In genomic region chr12:106311320-106311825, GRCm38 (mm10) we compare ENCODE assay signal across 8 mouse cellular contexts.
DNase-seq lines count a peak whose midpoint lies in the region; ATAC-seq and TF ChIP-seq lines count a peak whose summit lies in the region.

No protein-coding gene starts in this region.

- peaks cover 20% of the 10 kb centered on the region for H3K4me1 ChIP-seq in embryonic facial prominence, embryonic 13.5 days
- peaks cover 4% of the 10 kb centered on the region; the same call in 1 of the 2 replicates for H3K4me1 ChIP-seq in midbrain, postnatal 0 days (ENCODE audit: insufficient read depth, low read length)
- no peaks in the 10 kb centered on the region for H3K4me1 ChIP-seq in cerebellum, adult 2 months (ENCODE audit: control insufficient read depth, insufficient read depth, low read length)

- H3K4me3 ChIP-seq in layer of hippocampus, adult 2 months = no peak overlapping the region; the same call in 1 of the 2 replicates
- peak overlapping the region; percentile 54 for H3K4me3 ChIP-seq in embryonic facial prominence, embryonic 13.5 days
- peak overlapping the region; percentile 42 for H3K4me3 ChIP-seq in midbrain, postnatal 0 days (ENCODE audit: low read depth, low read length)
- no peak overlapping the region for H3K4me3 ChIP-seq in cerebellum, adult 2 months (replicated peaks; ENCODE audit: insufficient read depth, low read depth, low read length)

- WGBS in embryonic facial prominence, embryonic 13.5 days = 36% methylated on average over 7 of the region's 7 CpGs
- 37% methylated on average over 7 of the region's 7 CpGs for WGBS in midbrain, postnatal 0 days
- 45% methylated on average over 7 of the region's 7 CpGs for WGBS in cerebellum, adult 2 months

- no peaks in the 10 kb centered on the region for H3K36me3 ChIP-seq in embryonic facial prominence, embryonic 13.5 days
- H3K36me3 ChIP-seq in midbrain, postnatal 0 days (ENCODE audit: insufficient read depth, low read length) = no peaks in the 10 kb centered on the region

- DNase-seq in layer of hippocampus, adult 2 months (ENCODE audit: low spot score in 2 of 2) = no peak
- no peak for DNase-seq in layer of hippocampus, postnatal 10 days (ENCODE audit: low spot score in 2 of 2)
- DNase-seq in midbrain, postnatal 0 days (ENCODE audit: low spot score) = no peak
- DNase-seq in cerebellum, adult 2 months = no peak
- DNase-seq in frontal cortex, postnatal 10 days (ENCODE audit: low spot score in 2 of 2) = no peak

- H3K9me3 ChIP-seq in embryonic facial prominence, embryonic 13.5 days = no peaks in the 10 kb centered on the region
- H3K9me3 ChIP-seq in midbrain, postnatal 0 days (ENCODE audit: low read length) = no peaks in the 10 kb centered on the region

- no peak for TF ChIP-seq POLR2A in cerebellum, adult 2 months (IDR thresholded peaks at IDR 0.05; ENCODE audit: borderline replicate concordance, insufficient read depth, low read length)

- peaks cover 30% of the 10 kb centered on the region; the same call in 1 of the 2 replicates for H3K27me3 ChIP-seq in embryonic facial prominence, embryonic 13.5 days
- H3K27me3 ChIP-seq in midbrain, postnatal 0 days (ENCODE audit: insufficient read depth, low read length) = peaks cover 10% of the 10 kb centered on the region
- no peaks in the 10 kb centered on the region; the same call in 1 of the 2 replicates for H3K27me3 ChIP-seq in cerebellum, adult 2 months (ENCODE audit: control insufficient read depth, insufficient read depth, low read length)

- no peak for TF ChIP-seq CTCF in layer of hippocampus, adult 2 months (conservative IDR thresholded peaks at IDR 0.05)
- TF ChIP-seq CTCF in midbrain, postnatal 0 days (IDR thresholded peaks at IDR 0.05) = no peak
- no peak for TF ChIP-seq CTCF in cerebellum, adult 2 months (IDR thresholded peaks at IDR 0.05; ENCODE audit: borderline replicate concordance, insufficient read depth, low read depth, low read length)

- H3K27ac ChIP-seq in layer of hippocampus, adult 2 months = peak overlapping the region; percentile 84
- H3K27ac ChIP-seq in embryonic facial prominence, embryonic 13.5 days = no peak overlapping the region
- H3K27ac ChIP-seq in midbrain, postnatal 0 days (ENCODE audit: low read depth, low read length) = no peak overlapping the region
- no peak overlapping the region for H3K27ac ChIP-seq in cerebellum, adult 2 months (ENCODE audit: insufficient read depth, low read length)

- peak overlapping the region; percentile 75 for H3K9ac ChIP-seq in embryonic facial prominence, embryonic 13.5 days
- H3K9ac ChIP-seq in midbrain, postnatal 0 days (replicated peaks; ENCODE audit: low read length, poor library complexity, severe bottlenecking) = no peak overlapping the region; the same call in 1 of the 2 replicates

- H3K4me2 ChIP-seq in embryonic facial prominence, embryonic 13.5 days = peak overlapping the region; percentile 85
- H3K4me2 ChIP-seq in midbrain, postnatal 0 days (ENCODE audit: low read depth, low read length, poor library complexity, severe bottlenecking) = peak overlapping the region; percentile 84

- ATAC-seq in embryonic facial prominence, embryonic 13.5 days (ENCODE audit: insufficient number of reproducible peaks, insufficient read depth, low FRiP score, low TSS enrichment, low read depth) = no peak
- peak; percentile 20 for ATAC-seq in inflammation-experienced regulatory T-cells, adult 6 months
- ATAC-seq in midbrain, postnatal 0 days (ENCODE audit: low FRiP score) = no peak
- ATAC-seq in frontal cortex, adult (ENCODE audit: low TSS enrichment) = no peak

Comparison
In these comparisons a context has a peak if more than half of its experiments do, and no peak if none do; other contexts are left out.
1. H3K4me3 ChIP-seq: peak in embryonic facial prominence, embryonic 13.5 days (single experiment) and midbrain, postnatal 0 days (single experiment); none in layer of hippocampus, adult 2 months (single experiment) and cerebellum, adult 2 months (single experiment).